Mouse (Mus musculus): ENCODE measurements around the gene Dennd1c.

Dennd1c gene

DNA sequence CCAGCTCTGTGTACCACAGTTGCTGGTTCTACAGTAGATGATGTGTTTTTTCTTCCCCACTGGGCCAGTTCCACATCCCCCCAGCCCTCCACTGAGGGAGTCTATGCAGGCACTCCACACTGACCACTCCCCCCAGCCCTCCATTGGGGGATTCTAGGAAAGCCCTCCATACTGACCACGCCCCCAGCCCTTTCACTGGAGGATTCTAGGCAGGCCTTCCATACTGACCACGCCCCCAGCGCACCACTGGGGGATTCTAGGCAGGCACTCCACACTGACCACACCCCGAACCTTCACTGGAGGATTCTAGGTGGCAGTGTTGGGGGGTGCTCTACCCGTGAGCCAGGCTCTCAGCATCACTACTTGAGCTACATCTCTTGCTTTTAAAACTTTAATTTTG lies 30.9 kb downstream of the Dennd1c start:
- DNase-seq, result no peak

- no peak for DNase-seq
Measured at GRCm38 (mm10) chr17:57041554-57041953, 36.8 kb downstream of the Dennd1c start, which contains the start of gene Slc25a41. Gene Slc25a41, minus strand, starts transcription at chr17:57041654.

- no peak for DNase-seq
Measured at GRCm38 (mm10) chr17:57038978-57039377, 39.3 kb downstream of the Dennd1c start.

DNA sequence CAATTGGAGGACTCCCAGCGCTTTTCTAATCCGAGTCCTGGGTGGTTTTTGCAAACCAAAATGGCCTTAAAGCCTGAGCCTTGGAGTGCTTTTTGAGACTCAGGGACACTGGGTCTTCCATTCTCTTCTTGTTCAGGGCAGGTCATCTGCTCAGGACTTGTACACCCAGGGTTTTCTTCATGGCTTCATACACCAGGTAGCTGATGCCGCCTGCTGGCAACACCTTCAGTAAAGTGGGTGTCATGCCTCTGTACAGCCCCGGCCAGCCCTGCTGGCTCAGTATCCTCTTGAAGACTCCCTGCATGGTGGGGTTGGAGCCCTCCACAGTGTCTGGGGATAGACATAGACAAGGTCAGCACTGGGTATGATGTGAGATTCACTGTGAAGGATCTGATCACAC lies 45.5 kb downstream of the Dennd1c start:
- DNase-seq, result no peak

- peak; percentile 95 for DNase-seq
Measured at GRCm38 (mm10) chr17:57031661-57032420, 46.5 kb downstream of the Dennd1c start.

DNA sequence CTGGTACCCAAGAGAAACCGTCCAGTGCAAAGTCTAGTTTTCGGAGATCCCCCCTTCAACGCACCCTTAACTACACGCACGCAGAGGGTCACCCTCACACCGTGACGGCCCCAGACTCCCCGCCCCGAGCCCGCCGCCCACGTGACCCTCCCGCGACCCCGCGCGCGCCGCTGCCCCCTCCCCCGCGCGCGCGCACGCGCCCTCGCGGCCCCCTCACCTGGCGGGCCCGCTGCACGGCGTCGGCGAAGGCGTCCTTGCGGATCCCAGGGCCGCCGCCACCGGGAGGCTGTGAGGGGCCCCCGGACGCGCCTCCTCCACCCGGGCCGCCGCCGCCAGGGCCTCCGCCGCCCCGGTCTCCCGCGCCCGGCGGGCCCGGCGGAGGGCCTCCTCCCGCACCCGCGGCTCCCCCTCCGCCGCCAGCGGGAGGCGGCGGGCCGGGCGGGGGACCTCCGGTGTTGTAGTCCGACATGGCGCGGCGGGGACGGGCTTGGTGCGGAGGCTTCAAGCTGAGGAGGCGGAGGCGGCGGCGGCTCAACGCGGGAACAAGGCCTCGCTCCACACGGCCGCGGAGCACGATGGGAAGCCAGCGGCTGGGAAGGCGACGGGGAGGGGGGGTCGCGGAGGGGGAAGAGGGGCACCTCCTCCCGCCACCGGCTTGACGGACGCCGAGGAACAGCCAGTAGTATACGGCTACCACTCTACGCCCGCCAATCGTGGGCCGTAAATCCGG lies 47.2 kb downstream of the Dennd1c start, which contains the start of gene Khsrp:
Gene Khsrp, minus strand, starts transcription at position 592 of the 730 bp plus-strand sequence.
- peak; percentile 65 for DNase-seq

DNA sequence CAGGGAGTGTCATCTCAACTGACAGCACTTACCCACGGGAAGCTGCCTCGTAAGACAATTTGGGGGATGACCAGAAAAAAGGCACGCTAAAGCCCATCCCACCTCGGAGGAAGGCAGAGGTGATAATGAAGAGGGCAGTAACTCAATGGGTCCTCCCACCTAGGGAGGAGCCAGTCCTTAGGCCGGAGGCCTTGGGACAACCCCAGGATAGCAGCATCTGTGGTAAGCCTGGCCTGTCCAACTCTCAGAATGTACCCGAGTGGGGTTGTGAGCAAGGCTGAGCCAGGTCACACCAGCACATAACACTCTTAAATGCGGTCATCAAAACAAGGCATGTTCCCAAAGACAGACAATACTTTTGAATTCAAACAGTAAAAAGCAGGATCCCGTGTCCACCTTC lies 48.6 kb downstream of the Dennd1c start:
- no peak for DNase-seq

- DNase-seq, result no peak
Measured at GRCm38 (mm10) chr17:57027471-57027870, 50.8 kb downstream of the Dennd1c start.

DNA sequence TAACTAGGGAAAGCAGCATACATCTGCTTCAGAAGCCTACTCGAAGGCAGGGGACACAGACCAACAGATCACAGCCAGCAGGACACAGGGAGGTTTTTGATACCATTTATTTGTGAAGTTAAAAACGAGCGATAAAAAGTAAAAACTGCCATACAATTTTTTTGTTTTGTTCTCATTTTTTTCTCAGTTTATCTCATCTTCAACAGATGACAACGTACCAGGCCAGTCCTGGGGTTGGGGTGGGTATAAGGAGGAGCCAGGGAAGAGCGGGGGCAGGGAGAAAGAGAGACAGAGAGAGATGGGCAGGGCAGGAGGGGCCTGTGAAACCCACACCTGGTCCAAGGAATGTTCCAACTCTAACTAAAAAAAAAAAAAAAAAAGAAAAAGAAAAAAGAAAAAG lies 57.4 kb downstream of the Dennd1c start:
- no peak for DNase-seq

GRCm38 (mm10) chr17:57019693-57020092 lies 58.6 kb downstream of the Dennd1c start:
- no peak for DNase-seq

Data from right cerebral cortex, postnatal 4 days (tissue).